Mouse (Mus musculus): ENCODE measurements at regions not wholly inside any gene's neighbourhood (a gene's known extent, or its start where the extent isn't known, plus 50 kb on each side); places are given as distances from the start of the nearest gene placed in this dataset.

DNA sequence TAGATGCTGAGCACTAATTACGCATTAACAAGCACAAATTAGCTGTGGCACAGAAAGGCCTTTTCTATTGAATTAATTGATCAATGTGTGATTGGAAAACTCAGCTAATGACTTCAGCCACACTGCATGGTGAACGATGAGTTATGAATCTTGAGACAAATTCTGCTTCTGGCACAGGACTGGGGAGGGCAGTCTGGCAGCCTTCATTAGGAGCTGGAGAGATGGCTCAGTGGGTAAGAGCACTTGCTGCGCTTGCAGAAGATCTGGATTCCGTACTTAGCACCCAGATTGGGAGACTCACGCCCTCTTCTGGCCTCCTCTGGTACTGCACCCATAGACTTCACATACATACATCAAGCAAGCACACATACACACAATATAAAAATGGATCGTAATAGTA is 793.3 kb downstream of the Tmem132b start:
- no peak overlapping the region for H3K9ac ChIP-seq (ENCODE audit: low read depth, low read length, severe bottlenecking)
- DNase-seq (ENCODE audit: low spot score) (no peak), ATAC-seq (ENCODE audit: low FRiP score, low read depth) (no peak)
- no peak for TF ChIP-seq POLR2A (IDR thresholded peaks at IDR 0.05; ENCODE audit: borderline replicate concordance, extremely low read depth, insufficient read depth, insufficient read length)
- H3K4me1 ChIP-seq (ENCODE audit: control insufficient read depth, insufficient read depth, low read length): no peaks in the 10 kb centered on the region
- H3K4me2 ChIP-seq (replicated peaks; ENCODE audit: low read depth, low read length, severe bottlenecking): no peak overlapping the region
- H3K4me3 ChIP-seq (replicated peaks; ENCODE audit: low read length): no peak overlapping the region
- H3K9me3 ChIP-seq (ENCODE audit: control insufficient read depth, low read length): peaks cover 5% of the 10 kb centered on the region; the same call in 1 of the 2 replicates
- 75% methylated on average over 6 of the region's 6 CpGs for WGBS
- H3K27ac ChIP-seq (replicated peaks; ENCODE audit: low read depth, low read length): no peak overlapping the region
- no peaks in the 10 kb centered on the region for H3K27me3 ChIP-seq (ENCODE audit: control insufficient read depth, insufficient read depth, low read length)
- no peaks in the 10 kb centered on the region for H3K36me3 ChIP-seq (ENCODE audit: control insufficient read depth, insufficient read depth, low read length)

DNA sequence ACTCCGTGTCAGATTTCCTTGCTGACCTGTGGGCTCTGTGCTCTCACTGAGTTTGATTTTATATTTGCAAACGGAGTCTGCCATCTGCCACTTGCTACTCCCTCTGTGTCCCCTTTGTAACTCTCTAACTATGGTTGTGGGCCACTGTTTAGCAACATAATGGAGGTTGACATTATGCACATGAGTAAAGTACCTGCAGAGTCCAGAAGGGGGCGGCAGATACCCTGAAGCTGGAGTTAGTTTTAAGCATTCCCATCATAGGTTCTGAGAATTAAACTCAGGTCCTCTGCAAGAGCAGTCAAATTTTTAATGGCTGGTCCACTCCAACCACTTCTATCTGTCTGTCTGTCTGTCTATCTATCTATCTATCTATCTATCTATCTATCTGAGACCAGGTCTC is 796.7 kb downstream of the Tmem132b start:
- ATAC-seq (ENCODE audit: low FRiP score, low read depth): no peak
- Histone ChIP-seq H3K4me3 (replicated peaks; ENCODE audit: low read length) (no peak overlapping the region), H3K27me3 (ENCODE audit: control insufficient read depth, insufficient read depth, low read length) (no peaks in the 10 kb centered on the region), H3K4me1 (ENCODE audit: control insufficient read depth, insufficient read depth, low read length) (no peaks in the 10 kb centered on the region), H3K4me2 (replicated peaks; ENCODE audit: low read depth, low read length, severe bottlenecking) (no peak overlapping the region), H3K9ac (ENCODE audit: low read depth, low read length, severe bottlenecking) (no peak overlapping the region), H3K36me3 (ENCODE audit: control insufficient read depth, insufficient read depth, low read length) (no peaks in the 10 kb centered on the region), H3K27ac (replicated peaks; ENCODE audit: low read depth, low read length) (no peak overlapping the region), H3K9me3 (ENCODE audit: control insufficient read depth, low read length) (peaks cover 3% of the 10 kb centered on the region; the same call in 1 of the 2 replicates)
- no peak for TF ChIP-seq POLR2A (IDR thresholded peaks at IDR 0.05; ENCODE audit: borderline replicate concordance, extremely low read depth, insufficient read depth, insufficient read length)
- 38% methylated on average over 3 of the region's 3 CpGs for WGBS
- no peak for DNase-seq (ENCODE audit: low spot score)

DNA sequence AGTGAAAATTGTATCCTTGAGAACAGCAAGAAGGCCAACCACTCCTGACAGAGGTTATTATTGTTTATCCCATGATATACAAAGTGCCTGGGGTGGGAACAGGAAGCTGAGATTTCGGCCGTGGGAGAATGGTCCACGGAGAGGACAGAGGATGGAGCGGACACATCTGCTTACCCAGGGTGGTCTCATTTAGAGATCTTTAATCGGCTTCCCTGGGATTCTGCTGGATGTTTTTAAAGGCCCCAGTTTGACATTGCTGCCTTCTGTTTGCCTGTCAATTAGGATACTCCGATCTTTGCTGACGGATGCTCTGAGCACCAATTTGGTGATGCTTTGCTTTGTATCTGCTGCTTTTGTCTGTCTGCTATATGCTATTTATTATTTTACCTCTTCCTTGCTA is 803.5 kb downstream of the Tmem132b start:
- H3K9me3 ChIP-seq (ENCODE audit: control insufficient read depth, low read length): no peaks in the 10 kb centered on the region
- H3K9ac ChIP-seq (ENCODE audit: low read depth, low read length, severe bottlenecking): no peak overlapping the region
- H3K4me2 ChIP-seq (replicated peaks; ENCODE audit: low read depth, low read length, severe bottlenecking): no peak overlapping the region
- H3K27ac ChIP-seq (replicated peaks; ENCODE audit: low read depth, low read length): no peak overlapping the region
- H3K36me3 ChIP-seq (ENCODE audit: control insufficient read depth, insufficient read depth, low read length): no peaks in the 10 kb centered on the region
- H3K27me3 ChIP-seq (ENCODE audit: control insufficient read depth, insufficient read depth, low read length): no peaks in the 10 kb centered on the region
- no peaks in the 10 kb centered on the region for H3K4me1 ChIP-seq (ENCODE audit: control insufficient read depth, insufficient read depth, low read length)
- WGBS: 61% methylated on average over 7 of the region's 7 CpGs
- TF ChIP-seq POLR2A (IDR thresholded peaks at IDR 0.05; ENCODE audit: borderline replicate concordance, extremely low read depth, insufficient read depth, insufficient read length): no peak
- ATAC-seq (ENCODE audit: low FRiP score, low read depth) (no peak), DNase-seq (ENCODE audit: low spot score) (no peak)
- no peak overlapping the region for H3K4me3 ChIP-seq (replicated peaks; ENCODE audit: low read length)

DNA sequence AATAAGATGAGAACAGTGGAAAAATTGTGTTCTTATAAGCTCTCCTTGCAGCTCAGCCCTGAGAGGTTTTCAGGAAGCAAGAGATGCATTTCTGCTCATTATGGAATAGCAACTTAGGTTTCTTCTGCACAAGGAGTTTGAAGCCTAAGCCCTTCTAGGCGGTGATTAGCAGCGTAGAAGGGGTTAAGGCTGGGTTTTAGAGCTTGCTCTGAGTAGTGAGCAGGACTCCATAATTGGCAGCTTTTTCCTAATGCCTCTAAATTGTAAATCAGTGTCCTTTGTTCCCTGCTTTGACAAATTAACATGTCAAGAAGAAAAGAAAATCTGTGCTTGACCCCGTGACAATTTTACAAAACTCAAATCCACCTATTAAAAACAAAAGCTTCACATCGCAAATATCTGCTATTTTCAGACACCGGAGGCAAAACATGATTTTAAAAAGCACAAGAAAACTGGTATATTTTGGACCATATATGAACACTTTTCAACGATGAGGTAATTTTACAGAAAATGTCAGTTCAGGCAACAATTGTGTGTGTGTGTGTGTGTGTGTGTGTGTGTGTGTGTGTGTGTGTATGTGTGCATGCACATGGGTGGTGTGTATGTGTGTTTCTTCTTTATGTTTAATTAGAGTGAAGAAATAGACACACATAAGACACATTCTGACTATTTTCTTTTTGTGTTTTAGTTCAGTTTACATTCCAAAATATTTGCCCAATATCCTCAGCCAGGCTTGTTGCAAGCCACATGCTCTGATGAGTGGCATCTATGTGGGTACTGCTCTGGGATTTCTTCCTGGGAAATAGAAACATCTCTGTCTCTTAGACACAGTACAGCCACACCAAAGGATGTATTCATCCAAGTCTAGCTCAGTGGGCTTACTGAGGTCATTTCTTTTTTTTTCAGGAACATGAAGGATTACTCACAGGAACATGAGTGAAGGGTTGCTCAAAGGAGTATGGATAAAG is 804.3 kb downstream of the Tmem132b start:
- ATAC-seq (ENCODE audit: low FRiP score, low read depth) (no peak), DNase-seq (ENCODE audit: low spot score) (no peak)
- Histone ChIP-seq H3K4me3 (replicated peaks; ENCODE audit: low read length) (no peak overlapping the region), H3K27ac (replicated peaks; ENCODE audit: low read depth, low read length) (no peak overlapping the region), H3K27me3 (ENCODE audit: control insufficient read depth, insufficient read depth, low read length) (no peaks in the 10 kb centered on the region), H3K4me2 (replicated peaks; ENCODE audit: low read depth, low read length, severe bottlenecking) (no peak overlapping the region), H3K4me1 (ENCODE audit: control insufficient read depth, insufficient read depth, low read length) (no peaks in the 10 kb centered on the region), H3K36me3 (ENCODE audit: control insufficient read depth, insufficient read depth, low read length) (no peaks in the 10 kb centered on the region), H3K9me3 (ENCODE audit: control insufficient read depth, low read length) (no peaks in the 10 kb centered on the region), H3K9ac (ENCODE audit: low read depth, low read length, severe bottlenecking) (no peak overlapping the region)
- no peak for TF ChIP-seq POLR2A (IDR thresholded peaks at IDR 0.05; ENCODE audit: borderline replicate concordance, extremely low read depth, insufficient read depth, insufficient read length)
- WGBS: 51% methylated on average over 6 of the region's 6 CpGs

DNA sequence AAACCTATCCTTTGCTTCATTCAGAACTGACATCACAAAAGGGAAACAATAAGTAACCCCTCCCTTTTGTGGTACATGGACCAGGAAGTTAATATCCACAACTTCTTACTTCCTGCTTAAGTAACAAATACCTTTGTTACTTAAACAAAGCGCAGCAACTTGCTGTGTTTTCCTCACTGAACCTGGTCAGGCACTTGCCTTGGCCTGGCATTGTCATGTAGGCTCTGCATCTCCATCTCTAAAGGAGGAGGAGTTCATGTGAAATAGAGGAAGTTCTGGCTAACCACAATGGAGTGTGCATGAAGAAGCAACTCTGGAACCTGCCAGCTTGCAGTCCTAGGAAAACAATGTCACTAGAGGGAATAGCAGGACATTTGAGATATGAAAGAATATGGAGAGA is 806.3 kb downstream of the Tmem132b start:
- 81% methylated on average over 1 of the region's 1 CpGs for WGBS
- Histone ChIP-seq H3K9ac (ENCODE audit: low read depth, low read length, severe bottlenecking) (no peak overlapping the region), H3K27ac (replicated peaks; ENCODE audit: low read depth, low read length) (no peak overlapping the region), H3K4me1 (ENCODE audit: control insufficient read depth, insufficient read depth, low read length) (no peaks in the 10 kb centered on the region), H3K9me3 (ENCODE audit: control insufficient read depth, low read length) (no peaks in the 10 kb centered on the region), H3K27me3 (ENCODE audit: control insufficient read depth, insufficient read depth, low read length) (no peaks in the 10 kb centered on the region), H3K4me3 (replicated peaks; ENCODE audit: low read length) (no peak overlapping the region), H3K4me2 (replicated peaks; ENCODE audit: low read depth, low read length, severe bottlenecking) (no peak overlapping the region), H3K36me3 (ENCODE audit: control insufficient read depth, insufficient read depth, low read length) (no peaks in the 10 kb centered on the region)
- ATAC-seq (ENCODE audit: low FRiP score, low read depth): no peak
- DNase-seq (ENCODE audit: low spot score): no peak
- TF ChIP-seq POLR2A (IDR thresholded peaks at IDR 0.05; ENCODE audit: borderline replicate concordance, extremely low read depth, insufficient read depth, insufficient read length): no peak

Measured in limb, embryonic 14.5 days (tissue).